Mouse (Mus musculus): ENCODE results near the gene 2410002F23Rik.
"Not testable (repeated sequence)": the region's sequence is repeated elsewhere in the genome, so short reads cannot be mapped to it uniquely, and the experiment has no call there.

2410002F23Rik gene

DNA sequence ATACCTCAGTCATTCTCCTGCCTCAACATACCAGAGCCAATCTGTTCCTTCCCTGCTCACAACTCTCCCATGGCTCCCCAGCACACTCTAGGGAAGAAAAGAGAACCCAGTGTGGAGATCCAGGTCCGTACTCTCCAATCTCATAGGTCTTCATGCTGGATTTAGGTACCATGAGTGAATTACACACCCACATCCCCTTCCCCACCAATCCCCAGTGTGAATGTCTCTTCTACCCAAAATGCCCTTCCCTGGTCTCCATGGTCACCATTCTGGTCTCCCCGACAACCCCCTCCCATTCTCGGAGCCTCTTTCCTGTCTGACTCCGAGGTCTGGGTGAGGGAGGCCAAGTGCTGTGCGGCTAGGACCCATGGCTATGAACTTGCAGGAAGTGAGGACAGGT is 14.6 kb downstream of the 2410002F23Rik start, which contains the start of gene Gm15517:
Gene Gm15517, plus strand, starts transcription at position 301 of the 400 bp plus-strand sequence.
- no peak for DNase-seq (ENCODE audit: inconsistent age in 2 of 2, low spot score in 1 of 2)

DNA sequence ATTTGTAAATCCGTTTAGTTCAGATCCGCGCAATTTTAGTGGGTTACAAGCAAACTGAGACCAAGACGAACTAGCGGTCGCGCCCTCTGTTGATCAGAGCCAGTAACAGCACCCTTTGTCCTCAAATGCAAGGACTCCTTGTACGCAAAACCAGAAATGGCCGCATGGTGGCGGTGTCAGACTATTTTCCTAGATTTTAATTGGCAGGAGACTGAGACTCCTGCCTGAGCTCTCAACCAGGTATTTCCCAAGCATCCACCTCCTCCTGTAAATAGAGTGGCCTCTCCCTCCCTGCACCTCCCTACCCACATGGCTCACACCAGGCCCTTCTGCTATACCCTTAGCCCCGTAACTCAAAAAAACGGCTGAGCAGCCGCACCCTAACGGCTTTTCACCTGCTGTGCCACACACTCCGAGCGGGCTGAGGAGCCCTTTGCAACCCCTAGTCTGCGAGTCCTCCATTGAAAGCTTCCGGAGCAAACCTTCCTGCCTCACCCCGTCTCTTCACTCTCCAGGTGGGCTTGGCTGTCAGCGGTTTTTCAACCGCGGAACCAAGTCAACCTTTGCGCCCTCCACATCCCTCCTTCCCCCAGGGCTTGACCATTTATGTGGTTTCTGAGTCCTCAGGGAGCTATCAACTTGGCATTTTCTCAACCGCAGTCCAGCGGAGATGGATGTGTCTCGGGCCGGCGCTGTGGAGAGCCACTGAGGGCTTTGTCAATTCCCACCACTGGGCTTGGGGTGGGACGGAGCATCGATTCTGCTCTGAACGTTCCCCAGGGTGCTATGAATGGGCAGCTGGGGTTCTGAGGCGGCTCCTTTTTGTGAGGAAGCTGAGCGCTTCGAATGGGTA is 16.5 kb downstream of the 2410002F23Rik start:
- peak; percentile 90 to 98 for DNase-seq (ENCODE audit: inconsistent age in 2 of 2, low spot score in 1 of 2)

DNA sequence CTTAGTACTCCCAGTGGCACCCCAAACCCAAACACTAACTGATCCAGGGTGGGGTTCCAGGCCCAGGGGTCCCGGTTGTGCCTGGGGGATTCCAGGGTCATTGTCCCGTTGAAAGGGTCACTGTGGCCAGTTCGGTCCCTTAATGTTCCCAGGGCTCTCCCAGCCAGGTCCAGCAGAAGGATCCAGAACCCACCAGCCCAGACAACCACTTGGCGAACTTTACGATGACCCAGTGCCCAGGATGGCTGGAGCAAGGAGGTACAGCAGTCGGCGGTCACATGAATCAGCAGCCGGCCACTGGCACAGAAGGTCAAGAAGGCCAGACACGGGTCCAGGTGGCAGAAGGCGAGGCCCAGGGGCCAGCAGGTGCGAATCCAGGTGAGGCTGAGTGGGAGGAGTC is 21.6 kb downstream of the 2410002F23Rik start:
- no peak for DNase-seq (ENCODE audit: inconsistent age in 2 of 2, low spot score in 1 of 2)

DNA sequence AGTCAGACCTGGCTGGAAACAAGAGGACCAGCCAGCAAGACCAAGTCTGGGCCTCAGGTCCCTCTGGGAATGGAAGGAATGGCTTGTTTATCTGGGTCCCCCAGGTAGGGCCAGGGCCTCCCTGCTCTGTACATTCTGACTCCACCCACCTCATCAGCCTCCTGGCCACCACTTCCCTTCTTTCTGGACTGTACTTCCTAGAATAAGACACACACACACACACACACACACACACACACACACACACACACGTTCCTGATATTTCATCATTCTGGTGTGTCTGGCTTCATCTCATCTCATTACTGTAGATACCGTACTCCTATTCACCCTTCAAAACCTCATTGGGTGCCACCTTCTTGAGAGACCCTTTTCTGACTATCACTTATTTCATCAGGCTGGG is 22.9 kb downstream of the 2410002F23Rik start:
- DNase-seq (ENCODE audit: inconsistent age in 2 of 2, low spot score in 1 of 2): no peak

DNA sequence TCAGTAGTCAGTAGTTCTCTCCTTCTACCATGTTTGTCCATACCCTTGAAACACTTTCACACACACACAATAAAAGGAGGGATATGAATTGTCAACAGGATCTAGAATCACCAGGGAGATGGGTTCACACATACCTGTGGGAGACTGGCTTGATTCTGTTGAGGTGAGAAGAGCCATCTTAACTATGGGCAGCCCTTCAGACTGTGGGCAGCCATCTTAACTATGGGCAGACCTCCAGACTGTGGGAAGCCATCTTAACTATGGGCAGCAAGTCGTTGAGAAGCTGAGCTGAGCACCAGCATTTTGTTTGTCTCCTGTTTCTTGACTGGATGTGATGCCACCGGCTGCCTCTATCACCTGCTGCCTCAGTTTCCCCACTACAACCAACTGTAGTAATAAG is 24.8 kb downstream of the 2410002F23Rik start:
- peak in 1 of 2 experiments; percentile 31 for DNase-seq (ENCODE audit: inconsistent age in 2 of 2, low spot score in 1 of 2)

DNA sequence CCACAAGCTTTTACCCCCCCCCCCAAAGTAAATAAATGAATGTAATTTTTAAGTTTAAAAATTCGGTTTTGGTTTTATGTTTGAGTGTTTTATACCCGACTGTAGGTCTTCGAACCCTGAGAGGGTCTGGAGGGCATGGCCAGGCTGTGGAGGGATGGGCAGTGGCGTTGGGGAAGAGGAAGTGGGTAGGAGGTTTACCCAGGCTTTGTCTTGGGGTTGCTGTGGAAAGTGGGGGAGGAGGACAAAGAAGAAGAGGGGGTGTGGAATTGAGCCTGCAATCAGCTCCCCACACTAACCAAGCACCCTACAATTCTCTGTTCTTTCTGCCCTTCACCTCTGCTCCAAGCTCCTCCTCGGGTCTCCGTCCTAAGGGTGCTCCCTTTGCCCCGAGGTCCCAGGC is 26.0 kb downstream of the 2410002F23Rik start:
- DNase-seq (ENCODE audit: inconsistent age in 2 of 2, low spot score in 1 of 2): no peak

DNA sequence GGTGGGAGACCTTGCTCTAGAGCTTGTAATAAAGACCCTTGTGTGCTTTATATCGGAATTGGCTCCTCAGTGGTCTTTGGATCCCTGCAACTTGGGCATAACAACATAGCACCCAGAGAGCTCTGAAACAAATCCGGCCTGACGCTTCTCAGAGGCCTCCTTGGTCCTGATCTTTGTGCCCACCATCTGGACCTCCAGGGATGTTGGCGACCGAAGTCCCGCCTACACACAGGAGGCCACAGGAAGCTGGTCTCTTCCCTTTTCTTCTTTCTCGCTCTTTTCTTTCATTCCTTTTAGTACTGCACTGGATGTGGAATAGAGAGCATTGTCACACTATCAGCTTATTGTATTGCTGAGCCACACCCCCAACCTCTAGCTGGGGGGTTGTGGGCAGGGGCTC is 26.9 kb downstream of the 2410002F23Rik start:
- no peak for DNase-seq (ENCODE audit: inconsistent age in 2 of 2, low spot score in 1 of 2)

DNA sequence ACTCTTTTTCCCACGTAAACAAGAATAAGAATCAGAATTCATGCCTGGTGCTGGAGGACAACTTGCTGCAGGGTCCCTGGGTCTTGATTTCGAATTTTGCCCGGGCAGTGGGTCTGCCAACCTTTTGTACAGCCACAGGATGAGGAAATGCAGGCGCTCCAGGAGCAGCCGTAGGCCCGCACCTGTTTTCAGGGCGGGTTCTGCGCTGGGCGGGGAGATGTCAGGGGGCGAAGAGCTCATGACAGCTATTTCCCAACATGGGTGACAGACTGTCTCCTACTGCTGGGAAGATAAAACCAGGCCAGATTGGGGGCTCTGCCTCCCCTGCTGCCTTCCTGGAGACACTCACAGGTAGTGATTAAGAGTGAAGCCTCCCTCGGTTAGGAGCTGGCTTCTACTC is 27.6 kb downstream of the 2410002F23Rik start:
- DNase-seq (ENCODE audit: inconsistent age in 2 of 2, low spot score in 1 of 2): no peak

DNA sequence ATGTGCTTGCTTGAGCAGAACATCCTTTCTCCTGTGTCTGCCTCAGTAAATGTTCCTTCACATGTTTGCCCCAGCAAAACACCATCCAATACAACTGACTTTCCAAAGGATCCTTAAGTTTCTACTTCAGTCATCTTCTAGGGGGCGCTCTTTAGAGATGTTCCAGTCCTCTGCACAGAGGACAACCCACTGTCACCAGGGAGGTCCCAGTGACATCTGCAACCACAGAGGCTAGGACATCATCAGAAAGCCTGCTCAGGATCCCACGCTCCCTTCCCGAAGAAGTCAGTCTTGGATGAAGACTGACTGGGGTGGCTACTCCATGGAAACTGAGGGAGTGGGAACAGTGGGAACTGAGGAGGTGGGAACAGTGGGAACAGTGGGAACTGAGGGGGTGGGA is 29.0 kb downstream of the 2410002F23Rik start:
- no peak for DNase-seq (ENCODE audit: inconsistent age in 2 of 2, low spot score in 1 of 2)

DNA sequence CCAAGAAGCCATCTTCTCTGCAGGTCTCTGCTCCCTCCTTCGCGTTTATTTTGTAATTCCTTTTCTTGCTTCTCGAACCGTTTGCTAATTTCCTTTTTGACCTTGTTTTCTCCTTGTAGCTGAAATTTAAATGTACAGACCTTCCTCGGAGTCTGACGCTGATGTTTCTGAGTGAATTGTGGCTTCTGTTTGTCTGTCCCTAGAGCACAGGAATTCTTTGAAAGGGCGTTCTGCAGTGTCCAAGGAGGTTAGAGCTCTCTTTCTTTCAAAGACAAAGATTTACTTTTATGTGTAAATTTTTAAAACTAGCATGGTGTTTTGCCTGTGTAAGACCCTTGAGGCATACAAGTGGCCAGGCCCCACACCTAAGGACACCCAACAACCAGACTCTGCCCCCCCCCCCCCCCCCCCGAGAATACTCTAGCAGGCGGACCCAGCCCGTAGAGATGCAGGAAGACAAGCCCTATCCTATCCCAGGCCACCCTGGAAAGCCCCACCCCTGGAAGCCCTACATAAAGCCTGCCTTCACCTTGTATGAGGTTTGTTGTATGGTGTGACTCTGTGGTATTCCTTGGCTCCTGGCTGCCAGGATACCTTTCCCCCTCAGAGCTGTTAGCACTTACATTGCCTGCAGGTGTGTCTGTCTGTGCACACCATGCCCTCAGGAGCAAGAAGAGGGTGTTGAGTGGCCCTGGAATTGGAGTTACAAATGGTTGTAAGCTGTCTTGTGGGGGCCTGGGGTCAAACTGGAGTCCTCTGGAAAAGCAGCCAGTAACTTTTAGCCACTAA is 30.1 kb downstream of the 2410002F23Rik start:
- no peak for DNase-seq (ENCODE audit: inconsistent age in 2 of 2, low spot score in 1 of 2)

DNA sequence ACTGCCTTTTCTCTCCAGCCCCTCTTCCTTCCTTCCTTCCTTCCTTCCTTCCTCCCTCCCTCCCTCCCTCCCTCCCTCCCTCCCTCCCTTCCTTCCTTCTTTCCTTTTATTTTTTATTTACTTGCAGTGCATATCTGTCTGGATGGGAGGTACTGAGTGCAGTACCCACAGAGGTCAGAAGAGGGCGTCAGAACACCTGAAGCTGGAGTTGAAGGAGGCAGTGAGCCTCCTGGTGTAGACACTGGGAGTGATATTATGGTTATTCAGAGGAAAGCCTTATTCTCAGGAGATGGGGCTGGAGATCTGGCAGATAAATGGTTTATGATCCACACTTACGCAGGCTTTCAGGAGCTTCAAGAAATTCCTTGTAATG is 30.7 kb downstream of the 2410002F23Rik start:
- peak in 1 of 2 experiments; percentile 79 for DNase-seq (ENCODE audit: inconsistent age in 2 of 2, low spot score in 1 of 2)

DNA sequence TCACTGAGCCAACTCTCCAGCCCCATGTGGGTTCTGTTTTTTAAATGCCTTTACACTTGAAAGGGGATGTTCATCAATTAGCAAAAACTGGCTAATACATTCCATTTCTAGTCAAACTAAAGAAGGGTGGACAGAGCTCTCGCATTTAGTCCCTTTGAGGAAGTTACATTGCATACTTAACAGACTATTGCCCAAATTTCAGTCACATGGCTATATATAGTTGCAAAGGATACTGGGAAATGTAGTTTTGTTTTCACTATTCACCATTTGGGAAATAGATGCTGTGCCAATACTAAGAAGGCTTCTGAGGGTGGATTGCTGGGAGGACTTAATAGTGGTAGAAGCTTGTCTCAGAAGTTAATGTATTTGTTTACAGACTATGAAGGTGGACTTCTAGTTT is 34.4 kb downstream of the 2410002F23Rik start:
- no peak for DNase-seq (ENCODE audit: inconsistent age in 2 of 2, low spot score in 1 of 2)

DNA sequence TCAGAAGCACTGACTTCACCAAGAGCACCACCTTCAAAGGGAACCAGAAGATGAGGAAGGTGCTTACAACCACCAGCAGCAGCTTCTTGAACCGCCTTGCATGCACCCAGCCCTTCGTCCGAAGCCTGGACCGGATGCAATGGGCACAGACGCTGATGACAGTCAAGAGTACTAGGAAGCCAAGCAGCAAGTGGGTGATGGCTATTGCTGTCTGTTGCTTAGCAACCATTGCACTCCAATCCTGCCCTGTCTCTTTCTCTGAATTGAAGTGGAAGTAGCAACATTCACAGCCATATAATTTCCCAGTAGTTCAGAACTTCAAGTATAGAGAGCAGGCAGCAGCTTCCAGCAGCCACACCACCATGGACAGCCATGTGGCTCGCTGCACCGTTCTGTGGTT is 35.1 kb downstream of the 2410002F23Rik start:
- no peak for DNase-seq (ENCODE audit: inconsistent age in 2 of 2, low spot score in 1 of 2)

DNA sequence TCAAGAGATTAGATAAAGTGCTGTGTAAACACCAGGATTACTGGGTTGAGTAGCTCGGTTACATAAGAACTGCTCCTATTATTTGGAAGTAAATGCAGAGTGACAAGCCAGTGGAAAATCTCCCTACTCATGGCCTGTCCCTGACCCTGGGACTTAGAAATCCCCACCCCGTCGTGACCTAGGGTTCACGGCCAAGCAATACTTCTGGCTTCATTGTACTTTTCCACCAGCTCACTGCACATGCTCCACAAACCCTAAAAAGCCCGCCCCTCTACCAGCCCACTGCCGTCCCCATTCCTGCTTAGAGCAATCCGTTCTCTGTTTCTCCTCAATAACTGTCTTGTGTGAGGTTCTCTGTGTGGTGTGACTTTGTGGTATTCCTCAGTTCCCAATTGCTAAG is 41.2 kb downstream of the 2410002F23Rik start:
- peak; percentile 20 to 31 for DNase-seq (ENCODE audit: inconsistent age in 2 of 2, low spot score in 1 of 2)

DNA sequence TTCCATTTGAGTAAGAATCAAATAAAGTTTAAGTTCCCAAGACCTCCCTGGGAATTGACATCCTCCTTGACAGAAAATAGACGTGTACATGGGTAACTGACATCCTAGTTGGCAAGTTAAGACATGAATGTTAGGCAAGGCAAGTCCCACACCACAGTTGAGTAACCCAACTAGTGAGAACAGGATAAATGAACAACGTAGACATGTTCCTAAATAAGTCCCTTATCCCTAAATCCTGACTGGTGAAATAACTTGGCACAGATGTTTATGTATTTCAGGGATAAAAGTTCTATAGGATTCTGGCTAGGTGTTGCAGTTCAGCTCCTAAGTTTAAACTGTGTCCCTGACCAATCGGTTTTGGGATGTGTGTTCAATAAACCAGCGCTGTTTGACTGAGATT is 44.5 kb downstream of the 2410002F23Rik start:
- DNase-seq (ENCODE audit: inconsistent age in 2 of 2, low spot score in 1 of 2): no peak

DNA sequence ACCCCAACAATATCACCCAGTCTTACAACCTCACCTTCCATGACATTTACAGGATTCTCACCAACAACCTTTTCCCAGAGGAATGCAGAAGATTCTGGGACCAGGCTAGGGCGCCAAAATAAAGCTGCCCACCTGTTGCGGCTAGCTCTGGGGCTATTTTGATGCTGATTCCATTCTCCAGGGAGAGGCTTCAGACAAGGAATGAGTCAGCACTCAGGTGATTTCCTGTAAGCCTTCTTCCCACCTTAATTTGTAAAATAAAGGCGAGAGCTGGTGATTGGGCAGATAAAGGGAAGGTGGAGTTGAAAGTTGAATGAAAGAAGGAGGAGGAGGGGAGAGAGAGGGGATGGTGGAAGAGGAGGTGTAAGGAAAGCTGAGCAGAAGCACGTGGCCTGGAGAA is 44.9 kb downstream of the 2410002F23Rik start:
- DNase-seq (ENCODE audit: inconsistent age in 2 of 2, low spot score in 1 of 2): no peak

DNA sequence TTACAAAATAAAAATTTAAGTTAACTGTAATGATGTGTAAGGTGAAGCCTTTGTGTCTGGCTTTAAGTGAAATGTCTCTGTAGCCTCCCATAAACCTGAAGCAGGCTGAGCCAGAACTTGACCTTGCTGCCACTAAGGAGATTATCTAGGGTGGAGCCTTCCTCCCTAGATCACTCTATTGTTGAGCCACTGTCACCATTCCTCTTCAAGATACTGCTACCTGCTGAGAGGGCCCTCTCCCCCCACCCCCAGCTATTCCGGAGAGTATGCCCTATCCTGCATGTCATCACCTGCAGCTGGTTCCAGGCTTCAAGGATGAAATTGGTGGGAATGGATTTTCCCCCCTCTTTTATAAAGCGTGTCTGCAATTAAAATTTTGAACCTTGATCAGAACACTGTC is 51.0 kb downstream of the 2410002F23Rik start:
- not testable (repeated sequence) for DNase-seq (ENCODE audit: inconsistent age in 2 of 2, low spot score in 1 of 2)

Measured in adrenal gland, adult (tissue).